Mouse (Mus musculus): ENCODE measurements around the gene Gli3. TPM values are rescaled to one million over a fixed set of nuclear protein-coding genes. Genes with fewer than 3 reads are reported as not detected.

Gene Gli3
- polyA plus RNA-seq, 2 experiments, result 0.21 to 0.44 TPM

DNA sequence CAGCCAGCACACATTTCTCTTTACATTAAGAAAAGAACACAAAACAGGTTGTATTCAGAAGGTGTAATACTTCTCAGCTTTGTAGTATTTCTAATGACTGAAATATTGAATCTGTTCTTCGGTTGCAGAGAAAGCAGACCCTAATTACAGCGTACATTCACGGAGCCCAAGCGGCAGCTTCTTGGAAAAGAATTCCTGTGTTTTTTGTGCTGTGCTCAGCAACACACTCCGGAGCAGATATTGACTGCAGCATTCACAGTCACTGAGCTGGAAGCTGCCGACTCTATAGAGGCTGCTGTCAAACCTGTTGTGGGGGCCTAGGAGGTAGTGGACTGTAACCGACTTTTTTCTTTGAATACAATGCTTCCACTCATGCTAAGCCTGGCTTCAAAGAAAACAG, 158.0 kb downstream of the Gli3 start:
- H3K27me3 ChIP-seq (ENCODE audit: control insufficient read depth, insufficient read depth, low read length), result no peaks in the 10 kb centered on the region
- H3K36me3 ChIP-seq (replicated peaks; ENCODE audit: control insufficient read depth, insufficient read depth, low read depth), result no peaks in the 10 kb centered on the region
- no peak for TF ChIP-seq EP300 (IDR thresholded peaks at IDR 0.05; ENCODE audit: low read depth)
- TF ChIP-seq CTCF (IDR thresholded peaks at IDR 0.05; ENCODE audit: low read depth), result no peak
- no peak overlapping the region for H3K27ac ChIP-seq
- ATAC-seq (ENCODE audit: insufficient read depth) (no peak), DNase-seq (ENCODE audit: low read depth in 3 of 3, low spot score in 3 of 3) (no peak)
- H3K9me3 ChIP-seq (ENCODE audit: control insufficient read depth, low read length), result no peaks in the 10 kb centered on the region
- 75% methylated on average over 7 of the region's 7 CpGs for WGBS (ENCODE audit: insufficient replicate concordance)
- H3K4me3 ChIP-seq (ENCODE audit: insufficient read depth in 1 of 2, low read depth in 2 of 2, low read length in 2 of 2), result no peak overlapping the region
- H3K9ac ChIP-seq (replicated peaks), result no peak overlapping the region
- H3K4me2 ChIP-seq (ENCODE audit: low read depth), result no peak overlapping the region
- no peaks in the 10 kb centered on the region for H3K4me1 ChIP-seq (replicated peaks; ENCODE audit: control insufficient read depth in 2 of 2, insufficient read depth in 2 of 2, low read length in 1 of 2)

DNA sequence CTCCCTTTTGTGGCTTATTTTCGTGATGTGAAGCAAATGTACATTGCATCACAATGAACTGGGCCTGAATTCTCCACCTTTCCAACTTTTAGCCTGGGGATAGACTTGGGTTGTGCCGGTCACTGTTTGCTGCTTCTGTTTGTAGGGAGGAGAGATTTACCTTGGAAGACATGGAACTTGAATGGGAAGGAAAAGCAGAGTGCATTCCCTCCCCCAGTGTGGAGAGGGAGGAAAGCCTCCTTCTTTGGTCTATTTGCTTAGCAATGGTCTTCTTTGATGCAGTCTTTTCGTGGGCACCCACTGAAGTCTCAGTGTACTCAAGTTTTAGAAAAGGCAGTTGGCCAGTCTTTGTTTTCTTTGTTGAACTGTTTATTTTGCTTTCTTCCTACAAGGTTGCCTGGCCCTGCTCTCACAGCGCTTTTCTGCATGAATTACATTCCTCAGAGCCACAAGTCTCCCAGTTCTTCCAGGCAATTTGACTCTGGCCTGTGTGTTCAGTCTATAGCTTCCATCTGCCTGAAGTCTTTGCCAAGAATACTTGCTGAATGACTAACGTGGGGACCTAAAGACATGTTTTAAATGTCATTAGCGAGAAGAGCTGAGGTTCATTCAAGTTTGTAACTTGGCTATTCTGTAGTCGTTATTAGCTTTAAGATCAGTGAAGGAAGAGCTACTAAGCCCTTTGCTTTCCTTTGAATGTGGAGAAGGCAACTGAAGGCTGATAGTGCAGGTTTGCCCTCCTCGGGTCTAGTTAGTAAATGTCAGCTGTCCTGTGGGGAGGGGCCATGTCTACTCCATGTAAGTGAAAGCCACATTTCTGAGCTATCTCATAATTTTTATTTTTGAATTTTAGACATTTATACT, 161.7 kb downstream of the Gli3 start:
- Histone ChIP-seq H3K4me2 (ENCODE audit: low read depth) (no peak overlapping the region), H3K9me3 (ENCODE audit: control insufficient read depth, low read length) (no peaks in the 10 kb centered on the region), H3K4me1 (replicated peaks; ENCODE audit: control insufficient read depth in 2 of 2, insufficient read depth in 2 of 2, low read length in 1 of 2) (no peaks in the 10 kb centered on the region), H3K27ac (no peak overlapping the region), H3K36me3 (replicated peaks; ENCODE audit: control insufficient read depth, insufficient read depth, low read depth) (no peaks in the 10 kb centered on the region), H3K27me3 (ENCODE audit: control insufficient read depth, insufficient read depth, low read length) (no peaks in the 10 kb centered on the region), H3K4me3 (ENCODE audit: insufficient read depth in 1 of 2, low read depth in 2 of 2, low read length in 2 of 2) (no peak overlapping the region), H3K9ac (replicated peaks) (no peak overlapping the region)
- 48% methylated on average over 8 of the region's 8 CpGs for WGBS (ENCODE audit: insufficient replicate concordance)
- DNase-seq (ENCODE audit: low read depth in 3 of 3, low spot score in 3 of 3), result no peak
- TF ChIP-seq CTCF (IDR thresholded peaks at IDR 0.05; ENCODE audit: low read depth), result no peak
- no peak for TF ChIP-seq EP300 (IDR thresholded peaks at IDR 0.05; ENCODE audit: low read depth)
- no peak for ATAC-seq (ENCODE audit: insufficient read depth)

DNA sequence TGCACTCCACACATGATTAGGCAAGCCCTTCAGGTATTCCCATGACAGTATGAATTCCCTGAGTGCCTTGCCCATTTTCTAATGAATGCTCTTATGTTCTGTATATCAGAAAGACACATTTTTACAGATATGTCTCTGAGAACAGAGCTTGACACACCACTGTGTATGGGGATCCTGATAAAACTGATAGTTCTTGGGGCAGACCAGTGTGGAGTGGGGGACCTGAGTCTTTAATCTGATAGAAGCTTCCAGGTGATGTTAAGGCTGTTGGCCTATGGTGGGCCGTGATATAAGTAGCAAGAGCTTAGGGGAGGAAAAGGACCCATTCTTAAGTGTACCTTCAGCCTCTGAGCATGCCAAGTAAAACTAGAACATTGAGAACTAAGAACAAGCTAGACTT, 178.5 kb downstream of the Gli3 start:
- no peaks in the 10 kb centered on the region for H3K9me3 ChIP-seq (ENCODE audit: control insufficient read depth, low read length)
- peak; percentile 37; the same call in 1 of the 2 replicates for ATAC-seq (ENCODE audit: insufficient read depth)
- no peaks in the 10 kb centered on the region; a peak in 1 of 4 replicates for H3K4me1 ChIP-seq (replicated peaks; ENCODE audit: control insufficient read depth in 2 of 2, insufficient read depth in 2 of 2, low read length in 1 of 2)
- H3K4me2 ChIP-seq (ENCODE audit: low read depth), result no peak overlapping the region
- no peak overlapping the region for H3K4me3 ChIP-seq (ENCODE audit: insufficient read depth in 1 of 2, low read depth in 2 of 2, low read length in 2 of 2)
- H3K27ac ChIP-seq, result no peak overlapping the region
- 33% methylated on average over 1 of the region's 1 CpGs for WGBS (ENCODE audit: insufficient replicate concordance)
- no peaks in the 10 kb centered on the region for H3K36me3 ChIP-seq (replicated peaks; ENCODE audit: control insufficient read depth, insufficient read depth, low read depth)
- H3K9ac ChIP-seq (replicated peaks), result no peak overlapping the region
- no peaks in the 10 kb centered on the region for H3K27me3 ChIP-seq (ENCODE audit: control insufficient read depth, insufficient read depth, low read length)
- DNase-seq (ENCODE audit: low read depth in 3 of 3, low spot score in 3 of 3), result no peak
- TF ChIP-seq CTCF (IDR thresholded peaks at IDR 0.05; ENCODE audit: low read depth) (no peak), EP300 (IDR thresholded peaks at IDR 0.05; ENCODE audit: low read depth) (no peak)

DNA sequence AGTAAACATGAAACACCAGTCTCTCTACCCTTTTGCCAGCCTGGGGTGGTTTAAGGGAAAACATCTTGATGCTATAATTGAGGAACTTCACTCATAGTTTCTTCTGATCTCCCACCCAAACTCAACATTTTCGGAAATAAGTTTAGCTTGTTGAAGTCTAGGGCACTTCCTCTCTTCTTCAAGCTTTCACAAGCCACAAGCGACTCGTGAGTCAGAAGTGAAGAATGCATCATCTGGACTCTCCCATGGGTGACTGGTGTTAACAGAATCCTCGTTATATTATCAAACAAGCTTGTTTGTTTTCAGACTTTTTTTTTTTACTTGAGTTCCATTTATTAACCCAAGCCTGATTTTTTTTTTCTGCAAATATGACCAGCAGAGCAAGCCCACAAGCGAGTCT, 197.5 kb downstream of the Gli3 start:
- no peak for ATAC-seq (ENCODE audit: insufficient read depth)
- Histone ChIP-seq H3K27me3 (ENCODE audit: control insufficient read depth, insufficient read depth, low read length) (no peaks in the 10 kb centered on the region), H3K4me3 (ENCODE audit: insufficient read depth in 1 of 2, low read depth in 2 of 2, low read length in 2 of 2) (no peak overlapping the region), H3K9me3 (ENCODE audit: control insufficient read depth, low read length) (no peaks in the 10 kb centered on the region), H3K4me1 (replicated peaks; ENCODE audit: control insufficient read depth in 2 of 2, insufficient read depth in 2 of 2, low read length in 1 of 2) (no peaks in the 10 kb centered on the region), H3K27ac (no peak overlapping the region), H3K4me2 (ENCODE audit: low read depth) (no peak overlapping the region), H3K36me3 (replicated peaks; ENCODE audit: control insufficient read depth, insufficient read depth, low read depth) (no peaks in the 10 kb centered on the region), H3K9ac (replicated peaks) (no peak overlapping the region)
- WGBS (ENCODE audit: insufficient replicate concordance), result 51% methylated on average over 5 of the region's 5 CpGs
- TF ChIP-seq EP300 (IDR thresholded peaks at IDR 0.05; ENCODE audit: low read depth) (no peak), CTCF (IDR thresholded peaks at IDR 0.05; ENCODE audit: low read depth) (no peak)
- DNase-seq (ENCODE audit: low read depth in 3 of 3, low spot score in 3 of 3), result no peak

DNA sequence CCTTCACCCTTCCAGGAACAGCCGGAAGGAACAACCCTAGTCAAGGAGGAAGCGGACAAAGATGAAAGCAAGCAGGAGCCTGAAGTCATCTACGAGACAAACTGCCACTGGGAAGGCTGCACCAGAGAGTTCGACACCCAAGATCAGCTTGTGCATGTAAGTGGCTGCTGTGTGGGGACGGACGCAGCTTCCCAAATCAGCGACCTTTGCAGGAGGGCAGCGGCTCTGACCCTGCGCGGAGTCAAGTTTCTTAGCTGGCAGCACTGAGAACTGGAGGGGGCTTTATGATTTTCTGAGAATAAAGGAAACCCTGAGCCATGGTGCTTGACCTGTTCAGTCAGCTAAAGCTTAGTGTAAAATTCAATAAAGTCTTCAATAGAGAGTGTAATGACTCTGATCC, 199.3 kb downstream of the Gli3 start:
- Histone ChIP-seq H3K9me3 (ENCODE audit: control insufficient read depth, low read length) (no peaks in the 10 kb centered on the region), H3K27ac (no peak overlapping the region), H3K4me2 (ENCODE audit: low read depth) (no peak overlapping the region), H3K36me3 (replicated peaks; ENCODE audit: control insufficient read depth, insufficient read depth, low read depth) (no peaks in the 10 kb centered on the region), H3K4me3 (ENCODE audit: insufficient read depth in 1 of 2, low read depth in 2 of 2, low read length in 2 of 2) (no peak overlapping the region), H3K27me3 (ENCODE audit: control insufficient read depth, insufficient read depth, low read length) (no peaks in the 10 kb centered on the region), H3K9ac (replicated peaks) (no peak overlapping the region), H3K4me1 (replicated peaks; ENCODE audit: control insufficient read depth in 2 of 2, insufficient read depth in 2 of 2, low read length in 1 of 2) (no peaks in the 10 kb centered on the region)
- no peak for DNase-seq (ENCODE audit: low read depth in 3 of 3, low spot score in 3 of 3)
- ATAC-seq (ENCODE audit: insufficient read depth), result no peak
- TF ChIP-seq CTCF (IDR thresholded peaks at IDR 0.05; ENCODE audit: low read depth) (no peak), EP300 (IDR thresholded peaks at IDR 0.05; ENCODE audit: low read depth) (no peak)
- WGBS (ENCODE audit: insufficient replicate concordance), result 69% methylated on average over 10 of the region's 10 CpGs

All from liver, embryonic 14.5 days (tissue).